Mouse (Mus musculus): ENCODE measurements around the gene Prkar2b. TPM values are rescaled to one million over a fixed set of nuclear protein-coding genes. Genes with fewer than 3 reads are reported as not detected.

Gene Prkar2b
- total RNA-seq, 2 experiments from 2014 or later = 72.3 to 76.7 TPM

DNA sequence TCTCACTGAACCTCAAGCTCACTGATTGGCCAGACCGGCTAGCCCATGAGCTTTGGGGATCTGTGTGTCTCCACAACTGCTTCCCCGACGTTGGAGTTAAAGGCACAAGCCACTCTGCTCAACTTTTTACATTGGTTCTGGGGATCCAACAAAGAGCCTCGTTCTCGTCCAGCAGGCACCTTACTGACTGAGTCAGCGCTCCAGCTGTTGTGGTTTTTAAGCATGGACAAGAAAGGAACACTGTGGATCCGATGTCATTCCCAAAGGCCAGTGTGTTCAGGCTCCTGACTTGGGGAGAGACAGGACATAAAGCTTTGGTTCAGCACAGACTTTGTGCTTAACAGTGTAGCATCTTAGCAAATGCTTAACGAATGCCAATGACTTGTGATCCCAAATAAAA is 89.5 kb downstream of the Prkar2b start:
- DNase-seq (ENCODE audit: low spot score in 2 of 2) = no peak

DNA sequence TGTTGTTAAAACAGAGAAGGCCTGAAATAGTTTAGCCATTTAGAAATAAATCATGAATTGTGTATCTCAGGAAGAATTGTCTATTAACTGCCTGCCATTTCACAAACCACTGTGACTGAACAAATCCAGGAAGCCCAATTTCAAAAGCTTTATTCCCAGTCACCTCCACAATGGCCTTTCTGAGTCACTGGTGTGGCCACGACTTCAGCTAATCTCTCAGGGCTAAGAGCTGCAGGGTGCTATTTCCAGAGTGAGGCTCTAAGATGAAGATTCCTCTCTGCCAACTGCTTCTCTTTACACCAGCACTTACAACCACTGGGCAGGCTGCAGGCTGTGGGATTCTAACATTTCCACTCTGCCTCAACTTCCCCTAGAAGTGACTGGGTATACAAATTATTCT is 92.0 kb downstream of the Prkar2b start:
- no peak for DNase-seq (ENCODE audit: low spot score in 2 of 2)

DNA sequence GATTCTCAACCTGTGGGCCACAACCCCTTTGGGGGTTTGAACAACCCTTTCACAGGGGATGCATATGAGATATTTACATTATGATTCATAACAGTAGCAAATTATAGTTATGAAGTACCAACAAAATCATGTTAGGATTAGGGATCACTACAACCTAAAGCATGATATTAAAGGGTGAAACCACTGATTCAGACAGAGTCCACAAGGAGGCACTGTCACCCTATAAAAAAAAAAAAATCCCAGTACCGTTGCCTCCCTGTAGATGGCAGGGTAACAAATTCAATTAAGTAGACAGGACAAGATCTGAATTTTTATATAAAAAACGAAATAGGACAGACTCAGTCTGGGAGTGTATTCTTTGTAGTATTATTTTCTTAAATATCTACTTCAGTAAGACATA is 93.6 kb downstream of the Prkar2b start:
- DNase-seq (ENCODE audit: low spot score in 2 of 2) = peak in 1 of 2 experiments; percentile 33

DNA sequence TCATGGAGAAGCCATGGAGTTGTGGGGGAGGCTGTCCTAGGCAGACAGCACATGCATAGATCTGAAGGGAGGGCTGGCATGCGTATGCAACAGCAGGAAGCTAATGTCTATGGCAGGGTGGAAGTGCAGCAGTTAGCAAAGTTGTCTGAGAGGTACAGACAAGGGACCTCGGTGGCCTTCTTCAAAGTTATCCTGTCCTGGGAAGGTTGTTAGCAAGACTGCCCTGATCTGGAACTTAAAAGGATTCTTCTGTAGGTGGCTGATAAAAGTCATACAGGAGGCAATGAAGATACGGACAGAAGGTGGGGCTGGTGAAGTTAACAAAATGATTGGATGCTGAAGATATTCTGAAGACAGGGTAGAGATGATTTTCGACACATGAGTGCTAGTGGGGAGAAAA is 94.7 kb downstream of the Prkar2b start:
- DNase-seq (ENCODE audit: low spot score in 2 of 2) = no peak

DNA sequence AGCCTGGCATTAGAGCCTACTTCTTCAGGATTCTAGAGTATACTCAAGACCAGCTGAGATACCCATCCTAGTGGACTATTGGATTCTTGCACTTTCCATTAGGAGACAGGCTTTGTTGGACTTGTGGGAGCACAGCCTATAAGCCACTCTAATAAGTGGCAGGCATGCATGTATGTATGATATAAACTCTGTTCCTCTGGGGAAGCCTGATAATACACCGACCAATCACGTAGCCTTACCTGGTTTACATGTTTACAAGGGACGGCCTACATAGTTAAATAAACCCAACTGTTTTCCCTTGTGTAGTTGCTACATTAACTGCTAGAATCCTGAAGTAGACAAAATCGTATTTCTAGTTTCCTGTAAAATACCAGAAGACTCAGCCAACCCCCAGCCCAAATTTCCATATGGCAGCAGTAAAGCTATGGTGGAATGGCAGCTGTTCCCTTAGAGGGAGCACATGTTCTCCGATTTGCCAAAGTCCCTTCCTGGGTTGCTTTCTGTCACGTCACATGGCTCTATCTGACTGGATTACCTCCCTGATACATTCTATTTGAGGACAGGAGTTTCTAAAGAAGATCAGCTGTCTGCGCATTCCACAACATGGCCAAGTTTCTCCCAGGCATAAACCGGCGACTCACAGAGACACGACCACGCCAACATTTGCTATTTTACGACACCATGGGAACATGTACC is 95.4 kb downstream of the Prkar2b start:
- no peak for DNase-seq (ENCODE audit: low spot score in 2 of 2)

DNA sequence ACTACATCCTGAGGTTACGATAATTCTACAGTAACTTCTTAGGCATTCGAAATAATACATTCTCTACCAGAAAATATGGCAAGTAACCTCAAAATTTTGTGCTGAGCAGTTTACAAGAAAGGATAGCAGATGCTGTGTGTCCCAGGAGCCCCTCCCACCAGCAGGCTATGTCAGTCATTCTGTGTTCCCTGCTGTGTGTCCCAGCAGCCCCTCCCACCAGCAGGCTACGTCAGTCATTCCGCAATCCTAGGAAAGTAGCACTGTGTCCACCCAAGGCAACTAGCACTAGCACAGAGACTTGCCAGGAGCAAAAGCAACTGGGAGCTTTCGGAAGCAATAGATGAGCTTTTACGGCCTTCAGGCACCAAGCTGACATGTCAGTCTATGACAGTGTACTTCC is 97.0 kb downstream of the Prkar2b start:
- no peak for DNase-seq (ENCODE audit: low spot score in 2 of 2)

DNA sequence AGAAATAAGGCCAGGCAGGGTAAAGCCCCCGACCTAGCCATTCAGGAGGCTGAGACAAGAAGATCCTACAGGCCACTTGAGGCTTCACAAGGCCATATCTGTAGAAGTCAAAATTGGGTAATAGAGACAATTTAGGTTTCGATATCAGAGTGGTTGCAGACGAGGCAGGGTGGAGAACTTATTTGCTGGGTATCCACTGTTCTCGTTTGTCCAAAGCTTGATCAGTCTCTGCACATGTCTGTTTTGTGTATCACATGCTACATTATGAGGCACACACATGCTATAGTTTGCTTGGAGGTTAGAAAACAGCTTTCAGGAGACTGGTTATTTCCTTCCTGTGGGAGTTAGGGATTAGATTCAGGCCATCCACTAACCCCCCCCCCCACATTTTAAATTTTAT is 105.3 kb downstream of the Prkar2b start:
- DNase-seq (ENCODE audit: low spot score in 2 of 2) = no peak

DNA sequence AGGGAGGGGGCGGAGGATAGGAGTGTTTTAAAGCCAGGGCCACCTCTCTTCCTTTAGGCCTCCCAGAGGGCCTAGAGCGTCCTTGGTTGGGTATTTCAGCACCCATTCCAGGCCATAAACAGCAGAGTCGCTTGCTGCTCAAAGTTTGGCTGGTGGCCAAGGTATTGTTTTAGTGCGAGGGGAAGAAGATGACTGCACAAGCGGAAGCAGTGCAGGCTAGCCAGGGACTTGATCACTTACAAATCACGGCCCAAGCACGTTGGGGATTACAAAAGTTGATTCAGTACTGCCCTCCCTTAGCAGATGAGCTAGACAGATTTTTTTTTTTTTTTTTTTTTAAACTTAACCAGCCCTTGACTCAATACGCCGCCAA is 110.5 kb downstream of the Prkar2b start:
- DNase-seq (ENCODE audit: low spot score in 2 of 2) = no peak

DNA sequence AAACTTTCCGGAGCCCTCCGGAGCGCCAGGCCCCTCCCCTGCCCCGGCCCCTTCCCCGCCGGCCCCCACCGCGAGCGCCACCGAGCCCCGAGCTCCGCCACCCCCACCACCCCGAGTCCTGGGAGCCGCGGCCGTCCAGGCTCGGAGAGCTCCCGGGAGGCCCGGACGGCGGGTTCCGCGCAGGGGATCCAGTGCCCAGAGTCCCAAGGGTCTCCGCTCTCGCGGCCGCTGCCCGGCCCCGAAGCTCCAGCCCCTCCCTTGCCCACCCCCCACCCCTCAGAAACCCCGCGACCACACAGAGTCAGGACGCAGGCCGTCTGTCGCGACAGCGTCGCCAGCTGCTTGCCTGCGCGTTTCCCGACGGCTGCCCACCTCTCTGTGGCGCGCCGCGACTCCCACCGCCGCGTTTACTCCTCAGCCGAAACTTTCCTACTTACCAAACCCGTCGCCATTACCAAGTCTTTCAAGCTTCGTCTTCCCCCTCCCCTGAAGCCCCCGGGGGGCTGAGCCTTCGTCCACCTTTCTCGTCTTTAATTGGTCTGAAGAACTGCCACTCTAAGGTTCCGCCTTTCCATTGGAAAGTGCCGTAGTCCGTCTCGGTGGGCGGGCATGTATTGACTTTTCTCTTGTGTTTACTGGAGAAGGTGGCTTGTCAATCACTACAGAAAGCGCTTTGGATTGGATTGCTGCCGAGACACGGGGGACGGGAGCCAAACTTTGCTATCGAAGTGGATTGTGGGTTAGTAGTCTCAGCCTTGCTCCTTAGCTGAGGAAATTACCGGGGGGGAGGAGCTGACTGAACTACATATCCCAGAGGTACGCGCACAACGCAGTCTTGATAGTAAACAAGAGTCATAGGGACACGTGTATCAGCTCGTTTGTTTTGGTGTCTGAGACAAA is 111.1 kb downstream of the Prkar2b start, which contains the start of gene Hbp1:
TSS of gene Hbp1 (minus strand) at position 777 of the 900 bp plus-strand sequence.
- DNase-seq (ENCODE audit: low spot score in 2 of 2) = peak; percentile 98 to 99

DNA sequence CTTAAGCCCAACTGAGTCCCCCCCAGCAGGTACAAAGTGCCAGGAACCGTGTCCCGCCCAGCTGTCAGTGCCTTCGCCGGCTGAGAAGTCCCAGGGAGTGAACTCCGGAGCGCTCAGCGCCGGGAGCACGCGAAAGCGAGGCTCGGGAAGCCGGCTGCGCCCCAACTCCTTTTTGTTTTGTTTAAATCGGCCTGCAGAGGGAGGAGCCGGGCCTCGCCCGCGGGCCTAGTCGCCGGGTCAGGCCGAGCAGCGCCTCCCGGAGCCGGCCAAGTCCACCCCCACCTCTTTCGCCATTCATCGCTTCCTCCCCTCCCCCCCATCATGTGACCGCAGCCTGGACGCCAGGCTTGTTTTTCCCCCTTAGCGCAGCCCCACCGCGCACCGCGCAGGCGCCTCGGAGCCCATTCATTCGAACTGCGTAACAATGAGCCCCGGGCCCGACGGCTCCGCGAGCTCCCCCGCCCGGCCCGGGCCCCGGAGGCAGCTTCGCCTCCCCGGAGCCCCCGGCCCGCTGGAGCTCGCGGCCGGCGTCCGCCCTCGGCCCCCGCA is 111.8 kb downstream of the Prkar2b start:
- peak; percentile 90 to 92 for DNase-seq (ENCODE audit: low spot score in 2 of 2)

DNA sequence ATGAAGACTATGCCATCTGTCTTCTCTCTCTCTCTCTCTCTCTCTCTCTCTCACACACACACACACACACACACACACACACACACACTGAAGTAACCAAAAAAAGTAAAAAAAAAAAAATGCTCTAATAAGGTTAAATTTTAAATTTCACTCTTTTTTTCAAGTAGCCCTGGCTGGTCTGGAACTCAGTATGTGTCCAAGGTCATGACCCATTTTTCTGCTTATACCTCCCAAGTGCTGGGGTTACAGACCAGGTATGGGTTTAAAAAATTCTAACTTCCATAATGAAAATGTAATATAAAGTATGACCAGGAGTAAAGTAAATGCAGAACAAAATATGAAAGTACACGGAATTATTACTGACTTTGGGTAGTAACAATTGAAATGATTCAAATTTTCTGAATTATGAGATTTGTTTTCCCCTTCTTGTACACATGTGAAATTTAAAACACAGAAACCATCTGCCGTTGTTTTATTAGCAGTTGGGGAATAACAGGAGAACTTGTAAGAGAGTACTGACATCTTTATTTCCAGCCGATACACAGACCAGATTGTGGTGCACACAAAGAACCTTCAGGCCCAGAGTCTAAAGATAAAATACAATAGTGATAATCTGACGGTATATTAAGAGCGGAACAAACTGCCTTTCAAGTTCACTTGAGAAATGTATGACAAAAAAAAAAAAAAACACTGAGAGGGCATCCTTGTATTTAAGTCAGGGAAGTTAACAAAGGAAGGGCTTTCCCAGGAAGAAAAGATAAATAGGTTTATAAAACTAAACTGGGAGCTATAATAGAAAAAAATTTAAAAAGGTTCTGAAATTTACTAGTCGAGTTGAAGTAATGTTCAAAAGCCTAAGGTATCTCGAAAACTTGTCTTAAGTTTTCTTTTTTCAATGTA is 112.7 kb downstream of the Prkar2b start:
- DNase-seq (ENCODE audit: low spot score in 2 of 2) = no peak

DNA sequence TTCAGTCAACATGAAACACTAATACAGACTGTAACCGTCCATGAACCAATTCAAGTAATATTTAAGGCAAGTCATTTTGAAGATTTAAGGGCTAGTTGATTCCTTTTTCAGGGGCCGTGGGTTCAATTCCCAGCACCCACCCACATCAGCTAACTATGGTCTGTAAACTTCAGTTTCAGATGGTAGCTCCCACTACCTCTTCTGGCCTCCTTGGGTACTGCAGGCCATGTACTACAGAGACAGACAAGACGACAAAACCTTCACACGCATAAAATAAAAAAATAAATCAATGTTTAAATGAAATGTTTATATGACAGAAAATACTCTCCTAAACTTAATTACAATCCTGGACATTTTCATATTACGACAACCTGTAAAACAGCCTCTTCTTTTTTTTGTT is 113.6 kb downstream of the Prkar2b start:
- no peak for DNase-seq (ENCODE audit: low spot score in 2 of 2)

DNA sequence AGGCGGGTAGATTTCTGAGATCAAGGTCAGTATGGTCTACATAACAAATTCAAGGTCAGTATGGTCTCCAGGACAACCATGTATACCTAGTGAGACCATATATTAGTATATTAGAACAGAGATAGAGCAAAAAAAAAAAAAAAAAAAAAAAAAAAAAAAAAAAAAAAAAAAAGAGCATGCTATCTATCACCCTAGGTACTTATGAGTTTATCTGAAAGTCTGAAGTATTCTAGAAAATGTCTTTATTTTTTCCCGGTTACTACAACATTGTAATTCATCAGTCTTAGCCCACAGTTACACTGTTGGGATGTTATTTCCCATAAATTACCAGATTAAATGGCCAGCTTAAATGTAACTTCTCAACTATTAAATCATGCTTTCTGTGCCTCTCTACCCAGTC is 116.7 kb downstream of the Prkar2b start:
- no peak for DNase-seq (ENCODE audit: low spot score in 2 of 2)

DNA sequence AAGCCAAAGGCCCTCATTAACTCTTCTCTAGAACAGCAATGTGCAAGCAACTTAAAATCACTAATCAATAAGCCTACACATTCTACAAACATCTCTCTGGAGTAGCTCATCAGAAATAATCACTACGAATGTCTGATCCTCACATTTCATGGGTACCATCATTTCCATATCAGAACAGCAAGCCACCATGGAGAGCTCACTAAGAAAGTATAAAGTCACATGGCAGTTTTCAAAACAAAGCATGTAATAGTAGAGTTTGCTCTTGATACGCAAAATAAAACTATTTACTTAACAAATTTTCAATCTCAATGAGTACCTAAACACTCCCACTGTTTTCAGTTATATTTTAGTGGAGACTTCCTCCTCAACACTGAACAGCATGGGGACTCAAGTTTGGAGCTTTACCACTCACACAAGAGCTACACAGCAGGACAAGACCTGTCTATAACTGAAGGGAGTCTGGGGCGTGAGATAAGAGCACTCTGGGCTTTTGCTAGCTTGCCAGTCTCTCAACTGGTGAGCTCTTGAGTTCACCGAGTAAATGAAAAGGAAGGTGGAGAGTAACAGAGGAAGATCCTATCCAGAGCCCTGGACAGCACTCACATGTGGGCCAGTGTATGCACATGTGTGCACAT is 118.0 kb downstream of the Prkar2b start:
- DNase-seq (ENCODE audit: low spot score in 2 of 2) = no peak

DNA sequence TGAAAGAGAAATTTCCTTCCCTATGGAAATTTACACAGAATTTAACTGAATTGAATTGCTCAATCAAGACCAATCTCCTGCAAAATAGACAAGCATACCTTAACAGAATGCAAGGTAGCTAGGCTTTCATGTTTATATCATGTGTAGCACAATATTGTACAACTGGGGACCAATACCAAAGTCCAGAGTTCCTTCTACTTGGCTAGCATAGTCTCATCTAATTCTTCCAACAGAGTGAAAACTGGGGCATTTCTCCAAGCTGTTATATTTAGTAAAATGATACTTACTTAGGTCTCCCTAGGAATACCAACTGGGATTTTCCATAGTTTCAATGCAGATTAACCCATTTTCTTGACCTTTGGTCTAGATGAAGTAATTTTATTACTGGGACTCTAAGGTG is 122.1 kb downstream of the Prkar2b start:
- no peak for DNase-seq (ENCODE audit: low spot score in 2 of 2)

DNA sequence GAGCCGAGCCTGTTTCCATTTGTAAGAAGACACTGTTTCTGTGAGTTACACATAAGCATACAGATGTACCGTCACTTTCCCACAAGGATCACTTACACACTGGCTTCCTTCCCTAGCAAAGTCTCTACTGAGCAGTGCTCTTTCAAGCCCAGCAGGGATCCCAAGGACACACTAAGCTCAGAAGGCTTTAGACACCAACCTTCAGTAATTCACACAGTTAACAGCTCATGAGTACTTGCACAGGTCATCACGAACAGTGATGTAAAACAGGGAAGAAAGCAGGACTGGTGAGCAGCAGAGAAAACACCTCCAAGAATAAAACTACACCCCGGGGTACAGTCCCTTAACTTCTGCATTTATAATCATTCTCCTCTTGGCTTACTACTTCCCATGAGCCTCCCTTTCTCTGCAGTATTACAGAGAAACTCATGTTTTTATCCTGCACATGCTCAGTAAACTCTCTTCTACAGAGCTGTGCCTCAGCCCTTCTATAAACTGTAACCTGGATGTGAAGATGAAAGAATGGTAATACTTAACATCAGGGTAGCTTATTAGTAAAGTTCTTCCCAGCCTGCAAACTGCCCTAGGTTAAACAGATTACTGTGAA is 122.6 kb downstream of the Prkar2b start:
- DNase-seq (ENCODE audit: low spot score in 2 of 2) = no peak

DNA sequence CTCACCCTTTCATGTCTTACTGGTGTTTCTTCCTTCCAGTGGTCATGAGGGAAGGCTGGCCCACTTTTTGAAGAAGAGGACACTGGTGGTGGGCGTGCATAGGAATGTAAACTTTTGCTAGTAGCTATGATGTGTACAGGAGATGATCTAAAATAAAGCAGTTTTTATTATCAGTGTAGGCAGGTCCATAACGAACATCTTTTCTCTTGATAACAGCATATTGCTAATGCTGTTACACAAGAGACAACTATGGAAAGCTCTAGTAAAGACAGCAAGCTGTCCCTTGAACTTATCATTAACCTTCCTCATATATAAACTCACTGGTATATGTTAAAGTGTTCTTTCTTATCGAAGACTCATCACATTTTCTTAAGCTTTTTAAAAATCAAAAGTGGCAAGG is 123.5 kb downstream of the Prkar2b start:
- DNase-seq (ENCODE audit: low spot score in 2 of 2) = no peak

DNA sequence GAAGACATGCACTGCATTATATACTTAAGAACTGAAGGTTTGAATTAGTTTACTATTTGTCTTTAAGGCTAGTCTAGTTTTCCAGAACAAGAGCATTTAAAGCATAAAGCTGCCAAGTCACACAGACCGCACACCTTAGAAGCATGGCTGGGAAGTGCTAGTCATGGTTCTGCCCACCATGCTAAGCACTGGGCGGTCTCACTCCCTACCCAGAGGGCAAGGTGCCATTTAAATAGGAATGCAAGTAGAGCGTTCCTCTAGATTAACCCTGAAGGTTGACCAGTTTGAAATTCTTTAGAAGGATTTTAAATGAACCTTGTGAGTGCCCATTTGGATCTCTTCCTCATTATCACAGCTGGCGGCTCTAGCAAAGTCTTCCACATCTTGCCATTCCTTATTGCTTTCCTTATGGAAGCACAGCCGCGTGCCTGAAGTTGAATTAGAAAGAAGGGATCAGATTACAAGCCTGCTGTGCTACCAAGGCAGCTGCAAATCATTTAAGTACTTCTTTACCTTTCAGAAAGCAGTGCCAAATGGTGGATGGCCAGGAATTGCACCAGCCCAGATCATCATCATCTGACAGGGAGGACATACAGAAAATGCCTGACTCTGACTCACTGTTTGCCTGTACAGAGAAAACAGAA is 124.3 kb downstream of the Prkar2b start:
- no peak for DNase-seq (ENCODE audit: low spot score in 2 of 2)

DNA sequence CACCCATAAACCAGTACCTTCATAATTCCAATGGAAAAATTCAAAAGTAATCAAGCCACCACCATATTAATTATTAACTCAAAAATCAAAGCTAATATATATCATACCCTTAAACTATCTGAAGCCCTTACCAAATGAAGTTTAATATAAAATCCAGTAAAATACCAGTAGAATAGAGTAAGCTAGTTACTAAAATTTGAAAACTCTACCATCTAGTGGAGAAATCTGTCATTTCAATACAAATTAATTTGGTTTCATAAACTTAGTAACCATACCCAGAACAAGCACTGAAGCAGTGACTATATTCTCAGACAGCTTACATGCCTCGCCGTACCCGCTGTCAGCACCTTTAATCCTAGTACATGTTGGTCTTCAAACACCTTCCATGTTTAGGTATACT is 129.3 kb downstream of the Prkar2b start:
- no peak for DNase-seq (ENCODE audit: low spot score in 2 of 2)

DNA sequence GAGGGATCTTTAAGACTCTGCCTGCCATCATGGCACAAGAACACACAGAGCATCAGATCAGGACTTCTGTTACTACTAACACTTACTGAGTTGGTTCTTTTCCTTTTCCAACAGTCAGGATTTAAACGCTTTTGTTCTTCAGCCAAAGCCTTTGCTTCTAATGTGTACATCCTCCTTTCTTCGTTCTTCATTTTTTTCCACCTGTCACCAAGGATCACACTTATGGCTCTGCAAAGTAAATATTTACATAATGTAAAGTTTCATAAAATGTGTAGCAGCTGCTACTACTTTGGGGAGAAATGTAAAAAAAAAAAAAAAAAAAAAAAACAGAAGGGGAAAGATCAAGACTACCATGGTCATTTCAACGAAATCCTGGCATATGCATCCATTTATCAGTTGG is 132.6 kb downstream of the Prkar2b start:
- no peak for DNase-seq (ENCODE audit: low spot score in 2 of 2)
